Mouse (Mus musculus): ENCODE data around the gene Dnal1.
"Not testable (repeated sequence)": the region's sequence is repeated elsewhere in the genome, so short reads cannot be mapped to it uniquely, and the experiment has no call there.

Dnal1 gene

GRCm38 (mm10) chr12:84114153-84114994 is at the start of gene Dnal1:
TSS of gene Dnal1 (plus strand) at chr12:84114366.
- peak; percentile 90 for DNase-seq (ENCODE audit: low spot score)

GRCm38 (mm10) chr12:84064621-84065020 is 49.5 kb upstream of the Dnal1 start:
- no peak for DNase-seq (ENCODE audit: low spot score)

GRCm38 (mm10) chr12:84067752-84068151 is 46.4 kb upstream of the Dnal1 start:
- no peak for DNase-seq (ENCODE audit: low spot score)

GRCm38 (mm10) chr12:84068296-84068695 is 45.9 kb upstream of the Dnal1 start:
- DNase-seq (ENCODE audit: low spot score): no peak

GRCm38 (mm10) chr12:84068986-84069385 is 45.2 kb upstream of the Dnal1 start, which contains the start of gene Acot5:
TSS of gene Acot5 (plus strand) at chr12:84069325.
- no peak for DNase-seq (ENCODE audit: low spot score)

- peak; percentile 41 for DNase-seq (ENCODE audit: low spot score)
Measured at GRCm38 (mm10) chr12:84069582-84069981, 44.6 kb upstream of the Dnal1 start.

GRCm38 (mm10) chr12:84071696-84072095 is 42.5 kb upstream of the Dnal1 start:
- no peak for DNase-seq (ENCODE audit: low spot score)

- no peak for DNase-seq (ENCODE audit: low spot score)
Measured at GRCm38 (mm10) chr12:84077371-84077990, 36.7 kb upstream of the Dnal1 start.

GRCm38 (mm10) chr12:84083842-84084241 is 30.3 kb upstream of the Dnal1 start:
- DNase-seq (ENCODE audit: low spot score): no peak

GRCm38 (mm10) chr12:84084581-84084980 is 29.6 kb upstream of the Dnal1 start:
- DNase-seq (ENCODE audit: low spot score): no peak

GRCm38 (mm10) chr12:84094666-84095065 is 19.5 kb upstream of the Dnal1 start:
- DNase-seq (ENCODE audit: low spot score): not testable (repeated sequence)

GRCm38 (mm10) chr12:84099605-84100004 is 14.6 kb upstream of the Dnal1 start:
- DNase-seq (ENCODE audit: low spot score): no peak

- DNase-seq (ENCODE audit: low spot score): no peak
Measured at GRCm38 (mm10) chr12:84100071-84100470, 14.1 kb upstream of the Dnal1 start.

GRCm38 (mm10) chr12:84100604-84101492 is 13.3 kb upstream of the Dnal1 start, which contains the start of gene Acot6:
TSS of gene Acot6 (plus strand) at chr12:84100654.
- peak; percentile 49 for DNase-seq (ENCODE audit: low spot score)

- no peak for DNase-seq (ENCODE audit: low spot score)
Measured at GRCm38 (mm10) chr12:84101493-84101845, 12.7 kb upstream of the Dnal1 start.

- peak; percentile 54 for DNase-seq (ENCODE audit: low spot score)
Measured at GRCm38 (mm10) chr12:84107012-84107411, 7.2 kb upstream of the Dnal1 start.

- DNase-seq (ENCODE audit: low spot score): no peak
Measured at GRCm38 (mm10) chr12:84107692-84108091, 6.5 kb upstream of the Dnal1 start.

GRCm38 (mm10) chr12:84109924-84110323 is 4.2 kb upstream of the Dnal1 start:
- no peak for DNase-seq (ENCODE audit: low spot score)

GRCm38 (mm10) chr12:84110814-84111213 is 3.4 kb upstream of the Dnal1 start:
- no peak for DNase-seq (ENCODE audit: low spot score)

GRCm38 (mm10) chr12:84113676-84114075 is 490 bp upstream of the Dnal1 start:
- DNase-seq (ENCODE audit: low spot score): no peak

GRCm38 (mm10) chr12:84119584-84119983 is 5.4 kb downstream of the Dnal1 start:
- no peak for DNase-seq (ENCODE audit: low spot score)

- no peak for DNase-seq (ENCODE audit: low spot score)
Measured at GRCm38 (mm10) chr12:84125892-84126291, 11.7 kb downstream of the Dnal1 start.

Measured in ovary, postnatal 36 days (tissue).